Mouse (Mus musculus) left cerebral cortex, postnatal 14 days (tissue): ENCODE data around the gene 4931406P16Rik. TPM values are rescaled to one million over a fixed set of nuclear protein-coding genes. Genes with fewer than 3 reads are reported as not detected.

Source experiments
- DNase-seq, 2 experiments: peaks; one replicate each; pipeline ENCODE4 v3.0.0; 2021 to 2022; ENCODE audit warnings: low spot score in 2 of 2, mixed read lengths in 1 of 2
- intact Hi-C: fragments of 180-260 bp; cut with DNase I; formaldehyde crosslinking; loops from one replicate; pipeline ENCODE4 v1.15.1; 2025
- total RNA-seq, 2 experiments: library from RNA; stranded (reverse); gene quantifications; 2 replicates each; pipeline ENCODE4 v1.2.3; 2021

Gene 4931406P16Rik
- total RNA-seq, 2 experiments from 2014 or later, result 40.2 to 49.3 TPM

DNA sequence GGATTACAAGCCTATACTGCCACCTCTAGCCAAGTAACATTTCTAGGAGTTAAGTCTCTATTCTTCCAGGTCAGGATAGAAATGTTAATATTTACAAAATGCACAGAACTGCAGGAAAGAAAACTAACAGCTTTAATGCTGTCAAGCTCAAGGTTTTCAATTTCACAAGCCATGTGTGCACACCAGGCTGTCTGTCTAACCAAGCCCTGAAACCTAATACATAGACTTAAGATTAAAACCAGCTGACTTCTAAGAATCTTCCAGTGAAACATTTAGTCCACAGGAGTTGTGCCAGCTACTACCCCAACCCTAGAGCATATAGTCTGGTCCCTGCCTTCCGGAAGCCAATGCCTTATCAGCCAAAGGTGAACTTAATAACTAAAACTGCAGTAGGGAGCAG is 54.9 kb downstream of the 4931406P16Rik start:
- intact Hi-C loops, result no loop called here

GRCm38 (mm10) chr7:34257279-34257678 is 56.1 kb downstream of the 4931406P16Rik start:
- intact Hi-C loops, result no loop called here
- DNase-seq, result no peak

More for the DNA sequence above, 54.9 kb downstream of the 4931406P16Rik start:
- DNase-seq, result no peak

DNA sequence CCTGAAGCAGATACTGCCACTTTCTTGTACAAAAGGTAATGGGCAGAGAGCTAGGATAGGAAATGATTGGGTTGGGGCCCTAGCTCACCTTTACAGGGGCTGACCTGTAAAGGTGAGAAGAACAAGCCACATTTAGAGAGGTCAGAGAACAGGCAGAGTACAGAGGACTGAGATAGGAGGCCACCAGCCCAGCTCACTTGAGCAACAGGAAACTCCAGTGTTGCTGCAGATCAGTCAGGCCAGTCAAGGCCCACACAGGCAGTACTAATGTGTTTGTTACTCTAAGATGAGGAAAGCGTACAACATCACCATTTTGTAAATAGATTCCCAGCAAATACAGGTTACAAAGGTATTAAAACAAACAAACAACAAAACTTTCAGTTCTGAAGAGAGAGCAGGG is 57.4 kb downstream of the 4931406P16Rik start:
- DNase-seq, result no peak
- intact Hi-C loops, result no loop called here

DNA sequence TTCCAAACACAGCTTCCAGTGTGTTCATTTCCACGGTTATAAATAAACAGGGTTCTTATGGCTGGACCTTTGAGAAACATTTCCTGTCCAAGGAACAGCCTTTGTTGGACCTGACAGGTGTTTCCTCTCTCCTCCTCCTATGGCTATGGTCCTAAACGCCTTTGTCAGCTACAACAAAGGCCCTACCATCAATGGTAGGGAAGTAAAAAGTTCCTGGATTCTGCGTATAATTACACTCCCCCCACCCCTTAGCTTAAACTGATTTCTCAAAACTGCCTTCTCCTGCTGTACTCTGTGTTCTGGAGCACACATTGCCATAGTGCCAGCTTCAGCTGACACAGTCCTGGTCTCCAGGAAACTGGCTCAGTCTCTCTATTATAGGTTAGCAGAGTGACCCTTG is 58.2 kb downstream of the 4931406P16Rik start:
- DNase-seq, result no peak
- intact Hi-C loops, result no loop called here

- intact Hi-C loops, result loop anchor here (5.0 kb wide), 1 partner anchor 105 kb away; no protein-coding TSS in a partner anchor
- peak in 1 of 2 experiments; percentile 66 for DNase-seq
Measured at GRCm38 (mm10) chr7:34252030-34252429, 61.3 kb downstream of the 4931406P16Rik start.

GRCm38 (mm10) chr7:34250738-34251137 is 62.6 kb downstream of the 4931406P16Rik start, which contains the start of gene Gm6096:
Gene Gm6096 (plus strand): TSS chr7:34251038.
- intact Hi-C loops, result loop anchor here (5.0 kb wide), 1 partner anchor 107 kb away; no protein-coding TSS in a partner anchor
- no peak for DNase-seq

DNA sequence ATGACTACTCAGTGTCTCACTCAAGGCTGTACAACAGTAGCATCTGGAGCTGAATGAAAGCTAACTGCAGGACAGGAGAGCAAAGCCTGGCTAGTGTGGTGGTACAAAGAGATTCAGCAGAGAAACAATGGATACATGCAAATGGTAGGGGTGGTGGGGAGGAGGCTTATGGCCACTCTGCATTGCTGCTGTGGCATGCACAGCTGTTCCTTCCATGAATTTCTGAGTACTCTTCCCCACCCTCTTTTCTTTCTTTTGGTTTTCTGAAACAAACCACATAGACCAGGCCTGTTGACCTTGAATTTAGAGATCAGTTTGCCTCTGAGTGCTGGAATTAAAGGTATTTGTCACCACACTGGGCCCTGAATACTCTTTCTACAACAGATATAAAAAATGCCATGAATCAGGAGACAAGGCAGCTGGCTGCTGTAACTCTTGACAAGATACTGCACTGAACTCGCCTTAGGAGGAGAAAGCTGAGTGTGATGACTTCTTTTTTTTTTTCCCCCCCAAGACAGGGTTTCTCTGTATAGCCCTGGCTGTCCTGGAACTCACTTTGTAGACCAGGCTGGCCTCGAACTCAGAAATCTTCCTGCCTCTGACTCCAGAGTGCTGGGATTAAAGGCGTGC is 66.4 kb downstream of the 4931406P16Rik start:
- intact Hi-C loops, result no loop called here
- no peak for DNase-seq

- intact Hi-C loops, result no loop called here
- DNase-seq, result no peak
Measured at GRCm38 (mm10) chr7:34242176-34242575, 71.2 kb downstream of the 4931406P16Rik start.

- no peak for DNase-seq
- intact Hi-C loops, result no loop called here
Measured at GRCm38 (mm10) chr7:34238086-34238485, 75.3 kb downstream of the 4931406P16Rik start.

GRCm38 (mm10) chr7:34235602-34236001 is 77.7 kb downstream of the 4931406P16Rik start:
- DNase-seq, result no peak
- intact Hi-C loops, result no loop called here

GRCm38 (mm10) chr7:34234610-34235561 is 78.5 kb downstream of the 4931406P16Rik start:
- intact Hi-C loops, result no loop called here
- DNase-seq, result no peak

DNA sequence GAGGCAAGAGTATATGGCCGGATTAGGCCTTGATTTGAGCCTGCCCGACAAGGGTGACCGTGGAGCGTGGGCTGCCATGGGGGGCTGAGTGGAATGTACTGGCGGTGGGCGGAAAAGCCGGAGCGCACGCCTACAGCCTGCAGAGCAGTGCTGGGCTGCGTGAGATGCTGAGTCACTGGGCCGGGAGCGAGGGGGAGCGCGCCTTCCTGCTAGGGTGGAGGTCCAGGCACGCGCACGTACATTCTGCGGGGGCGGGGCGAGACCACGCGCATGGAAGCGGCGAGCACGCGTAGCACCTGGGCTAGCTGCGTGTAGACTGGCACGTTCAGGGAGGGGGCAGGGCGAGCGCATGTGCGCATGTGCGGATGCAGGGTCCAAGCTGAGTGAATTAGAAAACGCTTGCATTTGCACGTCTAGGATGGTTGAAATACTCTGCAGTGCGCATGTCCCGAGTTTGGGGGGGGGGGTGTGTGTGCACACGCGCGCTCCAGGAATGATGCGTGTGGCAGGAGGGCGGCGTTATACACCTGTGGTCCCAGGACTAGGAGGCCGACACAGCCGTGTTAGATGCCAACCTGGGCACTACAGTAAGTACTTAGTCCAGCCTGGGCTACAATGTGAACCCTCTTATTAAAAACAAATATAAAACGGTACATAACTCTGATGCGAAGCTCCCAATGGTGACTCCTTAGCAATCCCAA is 79.3 kb downstream of the 4931406P16Rik start:
- intact Hi-C loops, result no loop called here
- peak; percentile 100 for DNase-seq

DNA sequence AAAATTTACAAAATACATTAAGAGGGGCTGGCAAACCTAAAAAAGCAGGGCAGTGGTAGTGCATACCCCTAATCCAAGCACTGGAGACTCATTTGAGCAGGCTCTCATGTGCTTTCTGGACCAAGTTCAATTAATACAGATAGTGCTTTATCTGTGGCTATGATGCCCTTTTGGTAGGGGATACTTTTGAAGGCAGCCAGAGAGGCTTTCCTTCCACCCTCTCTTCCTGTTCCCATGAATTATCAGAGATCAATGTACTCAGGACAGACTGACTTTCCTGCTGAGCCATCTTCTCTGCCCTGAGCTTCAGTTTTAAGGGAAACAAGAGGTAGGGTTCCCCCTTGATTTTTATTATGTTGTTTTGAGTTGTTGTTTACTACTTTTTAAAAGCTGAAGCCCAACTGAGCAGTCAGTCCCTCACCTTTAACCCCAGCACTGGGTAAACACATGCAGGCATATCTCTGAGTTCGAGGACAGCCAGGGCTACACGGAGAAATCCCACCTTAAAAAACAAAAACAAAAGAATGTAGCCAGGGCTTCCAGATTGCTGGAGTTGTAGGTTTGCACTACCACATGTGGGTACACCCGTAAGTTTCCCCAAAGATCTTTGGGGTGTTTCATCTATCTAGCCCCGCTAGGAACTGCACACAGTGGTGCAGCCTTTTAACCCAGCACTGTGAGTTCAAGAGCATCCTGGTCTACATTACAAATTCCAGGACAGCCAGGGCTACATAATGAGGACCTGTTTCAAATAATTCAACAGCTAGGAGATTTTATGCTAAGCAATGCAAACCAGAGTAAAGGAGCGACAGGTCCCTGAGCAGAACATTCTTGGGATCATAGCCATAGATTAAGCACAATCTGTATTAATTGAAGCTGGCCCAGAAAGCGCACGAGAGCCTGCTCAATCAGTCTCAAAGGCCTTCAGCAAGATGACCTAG is 80.3 kb downstream of the 4931406P16Rik start:
- intact Hi-C loops, result no loop called here
- DNase-seq, result no peak

- DNase-seq, result peak; percentile 70 to 84
- intact Hi-C loops, result no loop called here
Measured at GRCm38 (mm10) chr7:34230116-34230515, 83.2 kb downstream of the 4931406P16Rik start, which contains the start of gene Gpi1. Gene Gpi1 (minus strand): TSS chr7:34230336.

GRCm38 (mm10) chr7:34229691-34230111 is 83.7 kb downstream of the 4931406P16Rik start:
- intact Hi-C loops, result no loop called here
- DNase-seq, result peak; percentile 57 to 67

- no peak for DNase-seq
- intact Hi-C loops, result no loop called here
Measured at GRCm38 (mm10) chr7:34229153-34229552, 84.2 kb downstream of the 4931406P16Rik start.

DNA sequence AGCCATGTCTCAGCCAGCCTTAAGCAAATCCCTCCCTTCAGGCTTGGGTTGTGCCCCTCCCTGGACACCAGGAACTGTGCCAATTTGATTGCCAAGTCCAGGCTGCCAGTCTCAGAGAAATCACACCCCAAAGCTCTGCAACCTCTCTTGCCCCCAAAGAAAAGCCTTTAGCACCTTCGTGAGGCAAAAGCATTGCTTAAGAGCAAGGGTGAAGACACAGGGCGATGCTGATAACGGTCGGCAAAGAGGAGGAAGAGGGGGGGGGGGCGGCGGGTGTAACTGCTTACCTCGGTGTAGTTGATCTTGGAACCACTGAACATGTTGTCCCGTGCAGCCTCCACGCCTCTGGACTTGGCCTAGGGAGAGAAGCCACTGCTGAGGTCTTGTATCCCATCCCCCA is 84.7 kb downstream of the 4931406P16Rik start:
- intact Hi-C loops, result no loop called here
- no peak for DNase-seq

DNA sequence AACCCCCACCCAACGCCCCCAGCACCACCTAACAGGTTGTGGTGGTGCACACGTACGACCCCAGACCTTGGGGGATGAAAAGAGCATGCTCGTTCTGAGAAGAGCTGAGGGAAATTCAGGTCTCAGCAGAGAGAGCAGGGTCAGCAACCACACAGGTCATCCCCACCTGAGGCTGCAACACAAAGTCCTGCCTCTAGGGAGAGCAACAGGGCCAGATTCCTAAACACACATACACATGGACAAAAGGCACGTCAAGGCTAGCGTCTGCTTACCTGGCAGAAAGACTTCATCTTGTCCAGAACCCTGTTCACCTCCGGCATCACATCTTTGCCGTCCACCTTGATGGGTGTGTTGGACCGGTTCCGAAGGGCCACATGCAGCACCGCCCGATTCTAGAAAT is 86.5 kb downstream of the 4931406P16Rik start:
- intact Hi-C loops, result no loop called here
- DNase-seq, result no peak

- intact Hi-C loops, result no loop called here
- DNase-seq, result peak; percentile 30 to 60
Measured at GRCm38 (mm10) chr7:34226086-34226485, 87.3 kb downstream of the 4931406P16Rik start.
